Mouse (Mus musculus) hindbrain, postnatal 0 days (tissue): Measurements from ENCODE around the gene Afdn. TPM values are rescaled to one million over a fixed set of nuclear protein-coding genes. Genes with fewer than 3 reads are reported as not detected.

Experiments used
- ATAC-seq: fragments of 200-750 bp; cut with Nextera tagmentation; 2 replicates; pipeline ENCODE4 v1.8.0; 2017; ENCODE audit warnings: mild to moderate bottlenecking, moderate TSS enrichment, moderate library complexity
- DNase-seq: peaks from one replicate; pipeline ENCODE4 v3.0.0-alpha.2; 2015; ENCODE audit warnings: low spot score
- H3K27ac ChIP-seq: fragments of 300-500 bp; sonication (generic); 2 replicates; pipeline ENCODE4 v1.5.1; 2014; ENCODE audit warnings: mild to moderate bottlenecking
- H3K27me3 ChIP-seq: fragments of 300-500 bp; sonication (generic); 2 replicates; pipeline ENCODE4 v1.6.1; 2014; ENCODE audit warnings: low read length, mixed read lengths; ENCODE audit not compliant: insufficient read depth
- H3K36me3 ChIP-seq: fragments of 300-500 bp; sonication (generic); 2 replicates; pipeline ENCODE4 v1.6.1; 2014; ENCODE audit warnings: low read length, mixed read lengths; ENCODE audit not compliant: insufficient read depth
- H3K4me1 ChIP-seq: fragments of 300-500 bp; sonication (generic); 2 replicates; pipeline ENCODE4 v1.6.1; 2014; ENCODE audit warnings: antibody characterized with exemption, low read length, mixed read lengths; ENCODE audit not compliant: insufficient read depth
- H3K4me2 ChIP-seq: fragments of 300-500 bp; sonication (generic); 2 replicates; pipeline ENCODE4 v1.6.1; 2014; ENCODE audit warnings: low read depth, mild to moderate bottlenecking, low read length, moderate library complexity, mixed read lengths
- H3K4me3 ChIP-seq: fragments of 300-500 bp; sonication (generic); 2 replicates; pipeline ENCODE4 v1.5.1; 2014; ENCODE audit warnings: low read length
- H3K9ac ChIP-seq: fragments of 300-500 bp; sonication (generic); replicated peaks from 2 replicates; pipeline ENCODE4 v1.6.1; 2014; ENCODE audit warnings: mild to moderate bottlenecking, low read length, moderate library complexity, mixed read lengths
- H3K9me3 ChIP-seq: fragments of 300-500 bp; sonication (generic); 2 replicates; pipeline ENCODE4 v1.6.1; 2016; ENCODE audit warnings: low read length, mixed read lengths
- CTCF ChIP-seq: IDR thresholded peaks from 2 replicates; pipeline ENCODE4 v1.5.1; 2016; ENCODE audit warnings: antibody characterized with exemption, control low read depth, low read depth
- WGBS: fragments of 180-500 bp; shearing (Covaris S2); extraction: QIAGEN DNeasy Blood & Tissue Kit; methylation state at CpG from one replicate; pipeline ENCODE4 v1.1.7; 2014; 5-methylcytosine and 5-hydroxymethylcytosine counted together
- polyA plus RNA-seq: library from polyadenylated mRNA; unstranded; fragments of >200 nt; fragmentation: Nextera tagmentation; extraction: Ambion mirVana; gene quantifications from 2 replicates; pipeline ENCODE4 v1.2.1, GENCODE M21; 2015
- total RNA-seq: library from RNA; depleted of rRNA; stranded (reverse); fragments of >200 nt; gene quantifications from 2 replicates; pipeline ENCODE4 v1.2.3, GENCODE M21; 2014

Gene Afdn
- total and polyA plus RNA-seq, 2 experiments from 2014 or later: 78.9 to 127 TPM

DNA sequence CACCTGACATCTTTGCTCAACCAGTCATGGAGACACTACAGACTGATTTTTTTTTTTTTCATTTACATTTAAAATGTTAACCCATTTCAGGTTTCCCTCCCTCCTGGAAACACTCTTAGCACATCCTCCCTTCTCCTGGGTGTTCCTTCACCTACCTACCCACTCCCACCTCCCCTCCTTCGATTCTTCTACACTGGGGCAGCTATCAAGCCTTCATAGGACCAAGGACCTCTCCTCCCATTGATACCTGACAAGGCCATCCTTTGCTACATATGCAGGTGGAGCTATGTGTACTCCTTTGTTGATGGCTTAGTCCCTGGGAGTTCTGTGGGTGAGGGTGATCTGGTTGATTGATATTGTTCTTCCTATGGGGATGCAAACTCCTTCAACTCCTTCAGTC lies 147.3 kb downstream of the Afdn start:
- H3K9ac ChIP-seq: no peak overlapping the region
- DNase-seq (no peak), ATAC-seq (no peak)
- no peaks in the 10 kb centered on the region for H3K9me3 ChIP-seq
- H3K4me2 ChIP-seq: no peak overlapping the region
- H3K27me3 ChIP-seq: no peaks in the 10 kb centered on the region
- no peak for TF ChIP-seq CTCF
- WGBS: 94% methylated on average over 1 of the region's 1 CpGs
- H3K27ac ChIP-seq: no peak overlapping the region
- H3K4me1 ChIP-seq: no peaks in the 10 kb centered on the region
- H3K36me3 ChIP-seq: peaks cover 25% of the 10 kb centered on the region
- H3K4me3 ChIP-seq: no peak overlapping the region

DNA sequence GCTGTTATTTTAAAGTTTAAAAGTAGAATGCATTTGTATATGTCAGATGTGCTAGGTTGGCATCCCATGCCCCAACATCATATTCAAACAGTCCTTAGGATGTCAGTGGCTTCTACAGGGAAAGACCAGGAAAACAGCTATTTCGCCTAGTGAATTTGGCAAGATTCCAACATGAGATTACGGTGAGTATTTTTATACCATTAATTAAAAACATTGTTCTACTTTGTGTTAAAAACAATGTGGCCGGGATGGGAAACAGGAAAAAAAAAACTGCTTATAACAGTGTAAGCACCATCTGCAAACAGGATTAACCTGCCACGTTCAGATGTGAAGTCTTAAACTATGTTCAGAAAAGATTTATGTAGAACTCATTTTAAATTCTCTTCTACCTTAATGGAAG lies 153.6 kb downstream of the Afdn start:
- Histone ChIP-seq H3K9me3 (no peaks in the 10 kb centered on the region), H3K4me3 (no peak overlapping the region), H3K4me1 (no peaks in the 10 kb centered on the region), H3K9ac (no peak overlapping the region), H3K27me3 (no peaks in the 10 kb centered on the region), H3K27ac (no peak overlapping the region), H3K36me3 (no peaks in the 10 kb centered on the region), H3K4me2 (no peak overlapping the region)
- 48% methylated on average over 4 of the region's 4 CpGs for WGBS
- ATAC-seq: no peak
- TF ChIP-seq CTCF: no peak
- no peak for DNase-seq

DNA sequence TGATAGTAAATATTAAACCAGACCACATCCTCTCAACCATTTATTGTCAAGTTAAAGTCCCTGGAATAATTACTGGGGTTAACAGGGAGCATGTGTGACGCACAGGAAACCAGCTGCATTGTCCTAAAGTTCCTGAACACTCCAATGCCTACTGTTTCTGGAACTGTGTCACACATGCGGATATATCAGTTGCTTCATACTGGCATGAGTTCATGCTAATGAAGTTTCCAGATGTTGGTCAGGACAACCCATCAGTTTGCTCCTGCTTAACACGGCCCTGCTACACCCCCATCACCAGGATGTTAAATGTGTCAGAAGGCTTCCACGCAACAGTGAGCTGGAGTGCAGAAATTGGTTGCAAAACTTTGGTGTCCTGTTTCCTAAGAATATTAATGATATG lies 154.2 kb downstream of the Afdn start:
- WGBS: 73% methylated on average over 4 of the region's 4 CpGs
- no peak for TF ChIP-seq CTCF
- Histone ChIP-seq H3K4me3 (no peak overlapping the region), H3K9ac (no peak overlapping the region), H3K36me3 (no peaks in the 10 kb centered on the region), H3K4me1 (no peaks in the 10 kb centered on the region), H3K27me3 (no peaks in the 10 kb centered on the region), H3K27ac (no peak overlapping the region), H3K9me3 (no peaks in the 10 kb centered on the region), H3K4me2 (no peak overlapping the region)
- ATAC-seq (no peak), DNase-seq (no peak)

GRCm38 (mm10) chr17:13920771-13921170 lies 160.4 kb downstream of the Afdn start:
- no peaks in the 10 kb centered on the region for H3K27me3 ChIP-seq
- no peak for TF ChIP-seq CTCF
- H3K27ac ChIP-seq: no peak overlapping the region
- H3K9ac ChIP-seq: no peak overlapping the region
- no peaks in the 10 kb centered on the region for H3K4me1 ChIP-seq
- DNase-seq (no peak), ATAC-seq (no peak)
- 73% methylated on average over 2 of the region's 2 CpGs for WGBS
- no peaks in the 10 kb centered on the region for H3K9me3 ChIP-seq
- H3K4me3 ChIP-seq: no peak overlapping the region
- H3K36me3 ChIP-seq: no peaks in the 10 kb centered on the region
- no peak overlapping the region for H3K4me2 ChIP-seq

- H3K9me3 ChIP-seq: no peaks in the 10 kb centered on the region
- H3K4me2 ChIP-seq: no peak overlapping the region
- H3K4me3 ChIP-seq: no peak overlapping the region
- no peaks in the 10 kb centered on the region for H3K36me3 ChIP-seq
- TF ChIP-seq CTCF: no peak
- no peaks in the 10 kb centered on the region for H3K27me3 ChIP-seq
- 52% methylated on average over 2 of the region's 2 CpGs for WGBS
- no peak overlapping the region for H3K27ac ChIP-seq
- H3K4me1 ChIP-seq: no peaks in the 10 kb centered on the region
- no peak overlapping the region for H3K9ac ChIP-seq
- ATAC-seq: peak; percentile 71
- peak; percentile 69 for DNase-seq
Measured at GRCm38 (mm10) chr17:13923418-13923817, 163.1 kb downstream of the Afdn start.

DNA sequence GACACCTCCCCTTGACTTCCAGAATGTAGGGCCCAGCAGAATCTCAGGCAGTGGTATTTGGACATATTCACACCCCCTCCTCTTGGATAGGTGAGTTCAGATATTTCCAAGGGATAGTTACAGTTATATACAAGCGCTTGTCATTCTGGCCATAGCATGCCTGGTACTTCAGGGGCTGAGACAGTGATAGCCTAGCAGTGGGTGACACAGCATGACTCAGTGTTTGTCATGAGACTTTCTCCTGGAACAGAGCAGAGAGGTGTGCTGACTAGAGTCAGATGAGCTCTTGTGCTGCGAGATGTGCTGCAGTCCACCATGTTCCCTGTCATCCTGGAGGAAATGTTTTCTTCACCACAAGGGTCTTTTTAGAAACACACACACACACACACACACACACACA lies 164.2 kb downstream of the Afdn start:
- H3K36me3 ChIP-seq: no peaks in the 10 kb centered on the region
- no peak overlapping the region for H3K9ac ChIP-seq
- H3K27ac ChIP-seq: no peak overlapping the region
- no peak for TF ChIP-seq CTCF
- no peak for ATAC-seq
- no peak overlapping the region for H3K4me3 ChIP-seq
- WGBS: 94% methylated on average over 2 of the region's 2 CpGs
- H3K27me3 ChIP-seq: no peaks in the 10 kb centered on the region
- no peaks in the 10 kb centered on the region for H3K4me1 ChIP-seq
- H3K4me2 ChIP-seq: no peak overlapping the region
- DNase-seq: no peak
- no peaks in the 10 kb centered on the region for H3K9me3 ChIP-seq

DNA sequence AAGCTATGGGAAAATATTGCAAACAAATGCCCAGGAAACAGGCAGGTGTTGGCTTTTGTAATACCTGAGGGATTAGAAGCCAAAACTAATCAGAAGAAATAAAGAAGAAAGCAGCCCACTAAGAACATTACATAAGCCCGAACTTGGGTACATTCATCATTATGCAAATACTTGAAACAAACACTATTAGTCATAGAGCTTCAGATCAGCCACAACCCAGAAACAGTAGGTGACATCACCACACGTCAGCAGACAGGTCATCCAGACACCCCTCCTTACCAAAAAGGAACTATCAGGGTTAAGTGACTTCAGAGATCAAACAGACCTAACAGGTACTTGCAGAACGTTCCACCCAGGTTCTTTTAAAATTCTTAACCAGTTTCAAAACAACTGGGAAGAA lies 165.6 kb downstream of the Afdn start:
- TF ChIP-seq CTCF: no peak
- WGBS: 65% methylated on average over 3 of the region's 3 CpGs
- Histone ChIP-seq H3K4me1 (no peaks in the 10 kb centered on the region), H3K36me3 (no peaks in the 10 kb centered on the region), H3K9ac (no peak overlapping the region), H3K4me2 (no peak overlapping the region), H3K27ac (no peak overlapping the region), H3K9me3 (no peaks in the 10 kb centered on the region), H3K27me3 (no peaks in the 10 kb centered on the region), H3K4me3 (no peak overlapping the region)
- DNase-seq: no peak
- ATAC-seq: no peak
